Mouse (Mus musculus) C2C12 (cell line): ENCODE data around the gene Prrt3.

Experiments used
- CTCF ChIP-seq: IDR thresholded peaks from one replicate; pipeline ENCODE4 v1.5.1; 2011; ENCODE audit not compliant: control insufficient read depth, insufficient read depth, insufficient read length
- USF1 ChIP-seq: IDR thresholded peaks from one replicate; pipeline ENCODE4 v1.6.1; 2011; ENCODE audit warnings: low read depth, mild to moderate bottlenecking, control low read depth, moderate library complexity

- TF ChIP-seq USF1: no peak
- no peak for TF ChIP-seq CTCF
These were observed 12.3 kb downstream of the Prrt3 start for GRCm38 (mm10) chr6:113489410-113489809.
